Mouse (Mus musculus): ENCODE data around the gene Slc38a6. TPM values are rescaled to one million over a fixed set of nuclear protein-coding genes. Genes with fewer than 3 reads are reported as not detected.

The Slc38a6 gene
- polyA plus RNA-seq, 1 experiment = 7.8 TPM

- no peaks in the 10 kb centered on the region for H3K79me2 ChIP-seq (ENCODE audit: control insufficient read depth, insufficient read depth)
- H3K27me3 ChIP-seq (ENCODE audit: control insufficient read depth, insufficient read depth, insufficient read length) = no peaks in the 10 kb centered on the region
- no peak for TF ChIP-seq E2F4 (IDR thresholded peaks at IDR 0.05; ENCODE audit: insufficient read depth)
- TF ChIP-seq MYOG (IDR thresholded peaks at IDR 0.05; ENCODE audit: control insufficient read depth in 1 of 3, insufficient read depth in 1 of 3, insufficient read length in 2 of 3, low read depth in 2 of 3) = peak; percentile 9 to 85 (median 59)
- no peak for TF ChIP-seq TCF3 (IDR thresholded peaks at IDR 0.05; ENCODE audit: insufficient read length, low read depth)
- no peak for TF ChIP-seq REST (IDR thresholded peaks at IDR 0.05; ENCODE audit: insufficient read depth, insufficient read length)
- TF ChIP-seq CEBPB (IDR thresholded peaks at IDR 0.05; ENCODE audit: insufficient read depth, poor library complexity, severe bottlenecking) = 0 out of 2 replicates have a peak, but pooled peaks have one; percentile 16
- TF ChIP-seq MYOD1 (IDR thresholded peaks at IDR 0.05; ENCODE audit: control insufficient read depth in 1 of 3, insufficient read length in 2 of 3, low read depth in 2 of 3) = peak; percentile 5 to 91 (median 86)
- TF ChIP-seq POLR2A (IDR thresholded peaks at IDR 0.05; ENCODE audit: insufficient read length, low read depth) = no peak
- no peak for TF ChIP-seq POLR2AphosphoS2 (IDR thresholded peaks at IDR 0.05; ENCODE audit: insufficient read length, low read depth)
- peak; percentile 23 for TF ChIP-seq TCF12 (IDR thresholded peaks at IDR 0.05; ENCODE audit: insufficient read depth, poor library complexity, severe bottlenecking)
- peak; percentile 85 for TF ChIP-seq SRF (IDR thresholded peaks at IDR 0.05; ENCODE audit: control insufficient read depth, insufficient read length, low read depth)
- no peak for TF ChIP-seq USF1 (IDR thresholded peaks at IDR 0.05; ENCODE audit: low read depth)
- no peak for TF ChIP-seq MAX (IDR thresholded peaks at IDR 0.05; ENCODE audit: low read depth)
- no peak overlapping the region for H3K4me3 ChIP-seq
- peaks cover 1% of the 10 kb centered on the region for H3K36me3 ChIP-seq (ENCODE audit: control insufficient read depth, insufficient read depth)
- H3ac ChIP-seq (ENCODE audit: control insufficient read depth, insufficient read length) = no peak overlapping the region
- H3K4me2 ChIP-seq (ENCODE audit: low read depth) = peak overlapping the region; percentile 60
Measured at GRCm38 (mm10) chr12:73367460-73368079, 81.0 kb downstream of the Slc38a6 start.

- no peak overlapping the region for H3K4me3 ChIP-seq
- no peaks in the 10 kb centered on the region for H3K79me2 ChIP-seq (ENCODE audit: control insufficient read depth, insufficient read depth)
- no peaks in the 10 kb centered on the region for H3K36me3 ChIP-seq (ENCODE audit: control insufficient read depth, insufficient read depth)
- H3ac ChIP-seq (ENCODE audit: control insufficient read depth, insufficient read length) = no peak overlapping the region
- no peak overlapping the region for H3K4me2 ChIP-seq (ENCODE audit: low read depth)
- no peaks in the 10 kb centered on the region for H3K27me3 ChIP-seq (ENCODE audit: control insufficient read depth, insufficient read depth, insufficient read length)
- TF ChIP-seq SRF (IDR thresholded peaks at IDR 0.05; ENCODE audit: control insufficient read depth, insufficient read length, low read depth) (no peak), REST (IDR thresholded peaks at IDR 0.05; ENCODE audit: insufficient read depth, insufficient read length) (no peak), CEBPB (IDR thresholded peaks at IDR 0.05; ENCODE audit: insufficient read depth, poor library complexity, severe bottlenecking) (no peak), MAX (IDR thresholded peaks at IDR 0.05; ENCODE audit: low read depth) (no peak), USF1 (IDR thresholded peaks at IDR 0.05; ENCODE audit: low read depth) (no peak), POLR2A (IDR thresholded peaks at IDR 0.05; ENCODE audit: insufficient read length, low read depth) (no peak), TCF12 (IDR thresholded peaks at IDR 0.05; ENCODE audit: insufficient read depth, poor library complexity, severe bottlenecking) (no peak), TCF3 (IDR thresholded peaks at IDR 0.05; ENCODE audit: insufficient read length, low read depth) (no peak), E2F4 (IDR thresholded peaks at IDR 0.05; ENCODE audit: insufficient read depth) (no peak)
Measured at GRCm38 (mm10) chr12:73368868-73369608, 82.5 kb downstream of the Slc38a6 start.

GRCm38 (mm10) chr12:73370367-73370944 lies 83.9 kb downstream of the Slc38a6 start:
- Histone ChIP-seq H3K4me3 (no peak overlapping the region), H3K79me2 (ENCODE audit: control insufficient read depth, insufficient read depth) (no peaks in the 10 kb centered on the region), H3K36me3 (ENCODE audit: control insufficient read depth, insufficient read depth) (no peaks in the 10 kb centered on the region), H3K27me3 (ENCODE audit: control insufficient read depth, insufficient read depth, insufficient read length) (no peaks in the 10 kb centered on the region), H3K4me2 (ENCODE audit: low read depth) (no peak overlapping the region), H3ac (ENCODE audit: control insufficient read depth, insufficient read length) (no peak overlapping the region)
- TF ChIP-seq E2F4 (IDR thresholded peaks at IDR 0.05; ENCODE audit: insufficient read depth) (no peak), MYOD1 (IDR thresholded peaks at IDR 0.05; ENCODE audit: control insufficient read depth in 1 of 3, insufficient read length in 2 of 3, low read depth in 2 of 3) (peak in 1 of 3 experiments; percentile 52)

- Histone ChIP-seq H3K4me2 (ENCODE audit: low read depth) (peak overlapping the region; percentile 14), H3ac (ENCODE audit: control insufficient read depth, insufficient read length) (no peak overlapping the region), H3K4me3 (no peak overlapping the region), H3K27me3 (ENCODE audit: control insufficient read depth, insufficient read depth, insufficient read length) (no peaks in the 10 kb centered on the region), H3K36me3 (ENCODE audit: control insufficient read depth, insufficient read depth) (no peaks in the 10 kb centered on the region), H3K79me2 (ENCODE audit: control insufficient read depth, insufficient read depth) (no peaks in the 10 kb centered on the region)
- no peak for TF ChIP-seq POLR2A (IDR thresholded peaks at IDR 0.05; ENCODE audit: insufficient read length, low read depth)
- TF ChIP-seq E2F4 (IDR thresholded peaks at IDR 0.05; ENCODE audit: insufficient read depth) = no peak
- no peak for TF ChIP-seq MYOD1 (IDR thresholded peaks at IDR 0.05; ENCODE audit: control insufficient read depth in 1 of 3, insufficient read length in 2 of 3, low read depth in 2 of 3)
Measured at GRCm38 (mm10) chr12:73371132-73371531, 84.6 kb downstream of the Slc38a6 start.

GRCm38 (mm10) chr12:73378026-73378425 lies 91.4 kb downstream of the Slc38a6 start:
- H3K36me3 ChIP-seq (ENCODE audit: control insufficient read depth, insufficient read depth) = no peaks in the 10 kb centered on the region
- H3K79me2 ChIP-seq (ENCODE audit: control insufficient read depth, insufficient read depth) = no peaks in the 10 kb centered on the region
- no peak overlapping the region for H3ac ChIP-seq (ENCODE audit: control insufficient read depth, insufficient read length)
- H3K4me2 ChIP-seq (ENCODE audit: low read depth) = peak overlapping the region; percentile 7
- no peaks in the 10 kb centered on the region for H3K27me3 ChIP-seq (ENCODE audit: control insufficient read depth, insufficient read depth, insufficient read length)
- H3K4me3 ChIP-seq = no peak overlapping the region
- no peak for TF ChIP-seq MYOD1 (IDR thresholded peaks at IDR 0.05; ENCODE audit: control insufficient read depth in 1 of 3, insufficient read length in 2 of 3, low read depth in 2 of 3)
- TF ChIP-seq TCF3 (IDR thresholded peaks at IDR 0.05; ENCODE audit: insufficient read length, low read depth) = no peak
- TF ChIP-seq SRF (IDR thresholded peaks at IDR 0.05; ENCODE audit: control insufficient read depth, insufficient read length, low read depth) = no peak
- no peak for TF ChIP-seq MAX (IDR thresholded peaks at IDR 0.05; ENCODE audit: low read depth)
- TF ChIP-seq POLR2A (IDR thresholded peaks at IDR 0.05; ENCODE audit: insufficient read length, low read depth) = no peak
- TF ChIP-seq E2F4 (IDR thresholded peaks at IDR 0.05; ENCODE audit: insufficient read depth) = no peak
- TF ChIP-seq USF1 (IDR thresholded peaks at IDR 0.05; ENCODE audit: low read depth) = no peak
- no peak for TF ChIP-seq MYOG (IDR thresholded peaks at IDR 0.05; ENCODE audit: control insufficient read depth in 1 of 3, insufficient read depth in 1 of 3, insufficient read length in 2 of 3, low read depth in 2 of 3)
- no peak for TF ChIP-seq CEBPB (IDR thresholded peaks at IDR 0.05; ENCODE audit: insufficient read depth, poor library complexity, severe bottlenecking)
- no peak for TF ChIP-seq TCF12 (IDR thresholded peaks at IDR 0.05; ENCODE audit: insufficient read depth, poor library complexity, severe bottlenecking)
- TF ChIP-seq POLR2AphosphoS2 (IDR thresholded peaks at IDR 0.05; ENCODE audit: insufficient read length, low read depth) = no peak
- TF ChIP-seq REST (IDR thresholded peaks at IDR 0.05; ENCODE audit: insufficient read depth, insufficient read length) = no peak
